Mouse (Mus musculus): ENCODE results near the gene Zbtb48.

Zbtb48 gene

DNA sequence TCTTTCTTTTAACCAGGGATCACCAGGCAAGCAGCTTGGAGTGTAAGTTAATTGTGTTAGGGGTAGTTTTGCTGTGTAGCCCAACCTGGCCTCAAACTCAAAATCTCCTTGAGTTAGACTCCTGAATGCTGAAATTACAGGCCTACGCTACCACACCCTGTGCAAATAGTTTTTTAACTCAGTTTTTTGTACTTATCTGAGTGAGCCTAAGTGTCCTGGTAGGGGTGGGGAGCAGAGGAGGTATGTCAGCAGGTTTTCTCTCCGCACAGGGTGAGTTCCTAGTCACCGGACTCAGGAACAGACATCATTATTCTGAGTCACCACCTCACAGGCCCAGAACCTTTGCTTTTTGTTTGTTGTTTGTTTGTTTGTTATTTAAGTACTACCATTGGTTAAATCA is 25.4 kb downstream of the Zbtb48 start:
- no peak for DNase-seq (ENCODE audit: low spot score in 2 of 2)

- no peak for DNase-seq (ENCODE audit: low spot score in 2 of 2)
Measured at GRCm38 (mm10) chr4:152001335-152001734, 26.1 kb downstream of the Zbtb48 start.

DNA sequence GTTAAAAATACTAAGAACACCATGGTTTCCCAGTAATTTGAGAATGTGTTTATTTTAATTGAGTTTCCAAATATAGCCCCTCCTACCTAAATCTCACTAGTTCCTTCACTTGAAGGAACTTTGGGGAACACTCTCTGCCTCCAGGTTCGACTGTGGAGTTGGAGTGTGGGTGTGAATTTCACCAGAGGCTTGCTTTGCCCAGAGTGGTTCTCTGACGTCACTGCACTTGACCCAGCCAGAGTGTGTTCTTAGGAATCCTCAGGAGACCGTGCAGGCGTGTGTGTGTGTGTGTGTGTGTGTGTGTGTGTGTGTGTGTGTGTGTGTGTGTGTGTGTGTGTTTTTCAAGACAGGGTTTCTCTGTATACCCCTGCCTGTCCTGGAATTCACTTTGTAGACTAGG is 26.6 kb downstream of the Zbtb48 start:
- DNase-seq (ENCODE audit: low spot score in 2 of 2): no peak

- no peak for DNase-seq (ENCODE audit: low spot score in 2 of 2)
Measured at GRCm38 (mm10) chr4:151999481-151999880, 28.0 kb downstream of the Zbtb48 start.

DNA sequence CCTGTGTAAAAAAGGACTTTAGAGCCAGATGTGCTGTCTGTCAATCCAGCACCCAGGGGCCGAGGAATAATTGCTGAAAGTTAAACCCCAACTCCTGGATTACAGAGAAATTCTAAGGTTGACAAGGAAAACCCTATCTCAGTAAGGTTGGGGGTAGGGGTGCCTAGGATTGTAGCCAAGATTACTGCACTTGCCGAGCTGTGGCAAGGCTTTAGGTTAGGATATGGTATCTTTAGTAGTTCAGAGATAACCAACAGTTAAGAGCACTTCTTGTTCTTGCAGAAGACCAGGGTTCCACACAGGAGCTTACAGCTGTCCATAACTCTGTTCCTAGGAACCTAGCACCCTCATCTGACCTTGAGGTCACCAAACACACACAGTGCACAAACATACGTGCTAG is 29.8 kb downstream of the Zbtb48 start:
- DNase-seq (ENCODE audit: low spot score in 2 of 2): no peak

- DNase-seq (ENCODE audit: low spot score in 2 of 2): no peak
Measured at GRCm38 (mm10) chr4:151996951-151997222, 30.6 kb downstream of the Zbtb48 start.

- DNase-seq (ENCODE audit: low spot score in 2 of 2): peak; percentile 96 to 99
Measured at GRCm38 (mm10) chr4:151996173-151996950, 31.1 kb downstream of the Zbtb48 start, which contains the start of gene Phf13. TSS of gene Phf13 (minus strand) at chr4:151996258.

DNA sequence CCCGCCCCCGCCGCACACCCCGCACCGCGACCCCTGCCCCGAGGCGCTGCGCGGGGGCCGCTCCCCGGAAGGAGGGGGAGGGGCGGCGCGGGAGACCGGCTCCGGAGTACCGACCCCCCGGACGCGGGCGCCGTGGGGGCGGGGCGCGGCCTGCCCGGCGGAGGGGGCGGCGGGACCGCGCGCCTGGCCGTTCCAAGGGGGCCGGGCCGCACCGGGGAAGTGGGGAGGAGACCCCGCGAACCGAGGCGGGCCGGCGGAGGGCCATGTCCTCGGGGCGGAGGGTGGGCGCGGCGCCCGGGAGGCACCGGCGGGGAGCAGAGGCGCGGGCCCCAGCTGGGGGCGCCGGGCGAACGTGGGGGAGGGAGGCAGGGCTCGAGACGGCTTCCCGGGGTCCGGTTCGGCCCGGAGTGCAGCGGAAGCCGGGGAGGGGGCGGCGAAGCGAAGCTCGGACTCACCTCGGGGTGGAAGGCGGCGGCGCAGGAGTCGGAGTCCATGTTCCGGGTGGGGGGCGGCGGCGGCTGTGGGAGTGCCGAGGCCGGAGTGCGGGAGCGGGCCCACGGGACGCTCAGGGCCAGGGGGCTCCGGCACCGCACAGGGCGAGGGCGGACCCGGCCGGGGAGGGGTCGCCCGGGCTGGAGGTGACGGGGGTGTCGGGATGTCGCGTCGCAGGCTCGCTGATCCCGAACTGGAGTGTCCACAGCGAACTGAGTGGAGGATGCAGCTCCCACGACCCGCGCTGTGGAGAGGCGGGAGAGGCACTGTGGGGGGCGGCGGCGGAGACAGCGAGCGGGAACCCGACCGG is 31.9 kb downstream of the Zbtb48 start:
- no peak for DNase-seq (ENCODE audit: low spot score in 2 of 2)

DNA sequence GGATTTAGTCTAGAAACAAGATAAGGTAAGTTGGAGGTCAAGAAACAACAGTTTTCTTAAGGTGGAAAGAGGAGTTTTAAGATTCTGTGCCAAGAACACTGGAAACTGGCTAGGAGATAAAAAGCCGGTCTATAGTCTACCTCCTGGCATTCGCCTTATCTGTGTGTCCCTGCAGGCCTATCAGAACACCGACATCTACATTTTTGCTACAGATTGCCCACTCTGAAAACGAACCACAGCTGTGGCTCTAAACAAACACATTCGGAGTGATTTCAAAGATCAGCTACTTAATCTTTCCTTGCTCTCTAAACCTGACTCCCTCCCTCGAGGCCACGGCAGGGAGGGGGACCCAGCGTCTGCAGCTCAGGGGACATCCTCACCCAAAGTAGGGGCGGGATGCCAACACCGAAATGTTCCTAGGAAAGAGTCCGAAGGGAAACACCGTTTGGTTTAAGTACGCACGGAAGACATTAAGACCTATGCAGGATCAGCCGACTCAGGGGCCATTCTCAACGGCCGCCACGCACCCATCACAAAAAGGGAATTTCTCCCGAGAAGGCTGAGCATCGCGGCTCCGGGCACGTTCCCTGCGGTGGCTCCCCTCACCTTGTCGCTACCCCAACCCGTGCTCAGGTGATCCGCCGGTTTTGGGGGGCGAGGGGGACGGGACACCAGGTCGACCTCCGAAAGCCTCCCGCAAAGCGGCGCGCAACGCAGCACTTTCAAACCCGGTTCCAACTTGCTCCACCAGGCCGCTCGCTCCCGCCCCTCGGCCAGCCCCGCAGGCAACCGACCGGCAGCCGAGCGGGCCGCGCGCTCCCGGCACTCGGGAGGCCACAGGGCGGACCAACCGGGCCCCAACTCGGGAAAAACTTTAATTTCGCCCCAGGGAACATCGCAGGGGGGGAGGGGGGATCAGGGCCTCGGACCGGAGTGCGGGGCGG is 33.0 kb downstream of the Zbtb48 start:
- DNase-seq (ENCODE audit: low spot score in 2 of 2): peak in 1 of 2 experiments; percentile 23

DNA sequence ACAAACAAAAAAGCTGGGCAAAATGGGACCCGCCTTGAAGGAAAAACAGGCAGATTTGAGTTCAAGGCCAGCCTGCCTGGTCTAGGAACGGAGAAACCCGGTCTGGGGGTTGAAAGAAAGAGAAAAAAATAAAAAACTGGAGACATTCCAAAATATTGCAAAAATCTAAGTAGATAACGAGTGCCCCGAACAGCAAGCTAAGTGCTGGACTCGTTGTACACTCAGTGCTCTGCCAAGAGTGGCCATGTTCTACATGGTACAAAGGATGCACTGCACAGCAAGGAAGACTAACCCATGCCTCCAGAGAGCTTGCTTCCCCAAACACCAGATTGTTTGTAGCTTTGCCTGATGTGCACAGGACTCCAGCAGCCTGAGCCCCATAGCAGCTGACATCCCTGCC is 34.4 kb downstream of the Zbtb48 start:
- DNase-seq (ENCODE audit: low spot score in 2 of 2): no peak

DNA sequence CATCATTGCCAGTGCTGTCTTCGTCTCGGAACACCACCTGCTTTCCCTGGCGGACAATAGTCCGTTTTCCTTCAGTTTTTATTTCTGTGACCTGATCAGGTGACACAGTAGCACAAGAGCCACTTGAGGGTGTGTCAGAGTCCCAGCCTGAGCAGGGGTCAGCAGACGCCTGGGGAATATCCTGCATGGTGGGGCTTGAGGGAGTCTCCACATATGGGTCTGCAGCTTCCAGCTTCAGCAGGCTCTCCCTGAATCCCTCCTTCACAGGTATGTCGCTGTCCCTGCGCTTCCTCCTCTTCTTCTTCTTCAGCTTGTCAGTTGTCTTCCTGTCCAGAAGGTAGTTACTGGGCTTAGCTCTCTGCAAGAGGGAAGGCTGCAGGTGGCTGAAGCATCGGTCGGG is 35.4 kb downstream of the Zbtb48 start:
- DNase-seq (ENCODE audit: low spot score in 2 of 2): no peak

GRCm38 (mm10) chr4:151989110-151989488 is 38.4 kb downstream of the Zbtb48 start:
- no peak for DNase-seq (ENCODE audit: low spot score in 2 of 2)

GRCm38 (mm10) chr4:151988342-151989109 is 38.9 kb downstream of the Zbtb48 start, which contains the start of gene Thap3:
TSS of gene Thap3 (minus strand) at chr4:151988997.
- DNase-seq (ENCODE audit: low spot score in 2 of 2): peak; percentile 81 to 83

- DNase-seq (ENCODE audit: low spot score in 2 of 2): no peak
Measured at GRCm38 (mm10) chr4:151988014-151988341, 39.5 kb downstream of the Zbtb48 start.

DNA sequence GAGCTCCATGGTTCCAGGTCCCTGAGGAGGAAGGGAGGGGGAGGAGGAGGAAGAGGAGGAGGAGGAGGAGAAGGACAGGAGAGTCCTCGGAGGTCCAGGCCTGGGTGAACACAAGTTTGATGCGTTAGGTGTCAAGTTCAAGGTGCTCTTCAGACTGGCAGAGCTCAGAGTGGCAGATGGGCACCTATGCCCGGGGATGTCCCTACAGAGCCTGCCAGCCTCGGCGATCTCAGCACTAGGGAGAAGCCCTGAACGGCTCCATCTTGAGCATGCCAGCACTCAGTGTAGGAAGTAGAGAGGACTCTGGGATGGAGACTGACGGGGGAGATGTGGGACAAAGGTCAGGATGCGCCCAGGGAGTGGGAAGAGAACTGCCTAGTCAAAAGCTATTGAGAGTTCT is 40.8 kb downstream of the Zbtb48 start:
- no peak for DNase-seq (ENCODE audit: low spot score in 2 of 2)

- no peak for DNase-seq (ENCODE audit: low spot score in 2 of 2)
Measured at GRCm38 (mm10) chr4:151985886-151986285, 41.6 kb downstream of the Zbtb48 start.

DNA sequence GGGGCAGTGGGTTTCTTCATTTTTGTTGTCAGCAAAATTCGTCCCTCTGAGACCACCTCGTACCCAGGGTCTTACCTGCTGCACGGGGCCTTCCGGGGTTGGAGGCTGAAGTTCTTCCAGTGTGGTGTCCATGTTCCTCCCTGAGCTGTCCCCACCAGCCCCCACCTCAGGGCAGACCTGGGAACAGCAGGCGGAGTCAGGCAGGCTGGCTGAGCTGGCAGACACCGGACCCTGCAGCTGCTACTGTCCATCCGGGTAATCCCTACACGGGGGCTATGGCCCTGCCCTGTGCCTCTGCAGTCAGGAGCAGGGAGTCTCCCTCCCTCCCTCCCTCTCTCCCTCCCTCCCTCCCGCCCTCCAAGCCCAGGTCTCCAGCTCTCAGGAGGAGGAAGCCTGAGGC is 43.9 kb downstream of the Zbtb48 start:
- no peak for DNase-seq (ENCODE audit: low spot score in 2 of 2)

- no peak for DNase-seq (ENCODE audit: low spot score in 2 of 2)
Measured at GRCm38 (mm10) chr4:151983043-151983442, 44.4 kb downstream of the Zbtb48 start.

DNA sequence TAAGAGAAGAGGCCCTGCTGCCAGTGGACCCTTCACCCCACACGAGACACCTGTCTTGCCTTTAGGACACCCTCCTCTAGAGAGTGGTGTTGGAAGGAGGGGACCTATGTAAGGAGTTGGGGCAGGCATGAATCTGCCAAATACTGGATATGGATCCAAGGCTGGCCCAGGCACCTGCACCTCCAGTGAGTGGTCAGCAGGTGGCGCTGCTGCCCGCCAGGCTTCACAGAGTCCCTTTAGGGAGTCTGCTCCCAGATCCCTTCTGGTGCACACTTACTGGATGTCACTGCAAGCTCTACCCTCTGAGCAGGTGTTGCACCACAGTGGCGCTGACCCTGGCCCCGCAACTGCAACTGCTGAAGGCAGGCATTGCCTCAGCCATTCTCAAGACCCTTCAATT is 46.1 kb downstream of the Zbtb48 start:
- peak; percentile 68 to 82 for DNase-seq (ENCODE audit: low spot score in 2 of 2)

- no peak for DNase-seq (ENCODE audit: low spot score in 2 of 2)
Measured at GRCm38 (mm10) chr4:151980699-151981098, 46.8 kb downstream of the Zbtb48 start.

GRCm38 (mm10) chr4:151977748-151978147 is 49.7 kb downstream of the Zbtb48 start:
- peak; percentile 65 to 79 for DNase-seq (ENCODE audit: low spot score in 2 of 2)
